Mouse (Mus musculus): ENCODE data around the gene St6galnac5. TPM values are rescaled to one million over a fixed set of nuclear protein-coding genes. Genes with fewer than 3 reads are reported as not detected.

Gene St6galnac5
- total and polyA plus RNA-seq, 3 experiments, result 0.04 TPM; not detected in 2

- Histone ChIP-seq H3K27ac (ENCODE audit: insufficient read depth, low read depth) (no peak overlapping the region), H3K27me3 (replicated peaks) (no peaks in the 10 kb centered on the region), H3K4me2 (ENCODE audit: insufficient read depth, low read depth, poor library complexity, severe bottlenecking) (no peak overlapping the region), H3K4me1 (ENCODE audit: control insufficient read depth in 1 of 2, insufficient read depth in 2 of 2) (no peaks in the 10 kb centered on the region), H3K36me3 (replicated peaks in 1 of 2; ENCODE audit: control insufficient read depth in 1 of 2, insufficient read depth in 1 of 2, low read length in 1 of 2) (peaks cover 25 to 50% of the 10 kb centered on the region in 2 experiments), H3K9ac (ENCODE audit: insufficient read depth, low read depth) (no peak overlapping the region), H3K4me3 (replicated peaks in 1 of 3; ENCODE audit: low read depth in 2 of 3, low read length in 2 of 3, poor library complexity in 1 of 3) (no peak overlapping the region), H3K9me3 (replicated peaks; ENCODE audit: low read length) (no peaks in the 10 kb centered on the region), H3K79me2 (replicated peaks; ENCODE audit: control insufficient read depth, extremely low read depth, insufficient read depth, poor library complexity, severe bottlenecking) (no peaks in the 10 kb centered on the region)
- DNase-seq (ENCODE audit: extremely low read depth), result peak; percentile 89
- TF ChIP-seq MAFK (IDR thresholded peaks at IDR 0.05; ENCODE audit: insufficient replicate concordance, low read length) (no peak), MEF2A (IDR thresholded peaks at IDR 0.05; ENCODE audit: borderline replicate concordance, low read depth, low read length) (peak; percentile 20; the same call in 1 of the 2 replicates), CHD2 (IDR thresholded peaks at IDR 0.05; ENCODE audit: low read length) (no peak), NELFE (IDR thresholded peaks at IDR 0.05; ENCODE audit: low read depth, low read length) (no peak; the same call in 1 of the 2 replicates), BHLHE40 (IDR thresholded peaks at IDR 0.05; ENCODE audit: low read depth, low read length) (no peak), CHD1 (IDR thresholded peaks at IDR 0.05; ENCODE audit: low read depth, low read length) (no peak), HCFC1 (IDR thresholded peaks at IDR 0.05; ENCODE audit: low read depth, low read length) (no peak), ETS1 (conservative IDR thresholded peaks at IDR 0.05; ENCODE audit: low read depth, low read length) (no peak), EP300 (IDR thresholded peaks at IDR 0.05; ENCODE audit: low read length) (no peak), JUN (IDR thresholded peaks at IDR 0.05; ENCODE audit: insufficient read depth, low read depth, low read length) (no peak), USF1 (IDR thresholded peaks at IDR 0.05; ENCODE audit: low read depth, low read length) (no peak), GABPA (IDR thresholded peaks at IDR 0.05; ENCODE audit: insufficient replicate concordance, low read depth, low read length) (no peak), IRF4 (IDR thresholded peaks at IDR 0.05; ENCODE audit: low read depth, low read length) (peak; percentile 91), MXI1 (IDR thresholded peaks at IDR 0.05; ENCODE audit: low read depth, low read length) (no peak), MYC (IDR thresholded peaks at IDR 0.05; ENCODE audit: low read depth, low read length) (no peak), TCF12 (IDR thresholded peaks at IDR 0.05; ENCODE audit: low read depth, low read length) (0 out of 2 replicates have a peak, but pooled peaks have one; percentile 19), NRF1 (IDR thresholded peaks at IDR 0.05; ENCODE audit: low read depth, low read length) (no peak), SIN3A (IDR thresholded peaks at IDR 0.05; ENCODE audit: low read length) (no peak), E2F4 (IDR thresholded peaks at IDR 0.05; ENCODE audit: insufficient replicate concordance, low read depth, low read length) (no peak), ZKSCAN1 (IDR thresholded peaks at IDR 0.05; ENCODE audit: borderline replicate concordance, low read depth, low read length) (no peak), ELF1 (IDR thresholded peaks at IDR 0.05; ENCODE audit: low read depth, low read length) (no peak), PAX5 (IDR thresholded peaks at IDR 0.05; ENCODE audit: low read length) (no peak), POLR2A (IDR thresholded peaks at IDR 0.05; ENCODE audit: low read depth, low read length) (no peak), POLR2AphosphoS2 (IDR thresholded peaks at IDR 0.05; ENCODE audit: low read depth, low read length) (no peak), ZC3H11A (IDR thresholded peaks at IDR 0.05; ENCODE audit: low read depth, low read length) (peak; percentile 69), SMC3 (IDR thresholded peaks at IDR 0.05; ENCODE audit: low read depth, low read length) (peak; percentile 87), KAT2A (IDR thresholded peaks at IDR 0.05; ENCODE audit: insufficient replicate concordance, low read length) (no peak), ZNF384 (IDR thresholded peaks at IDR 0.05; ENCODE audit: low read depth, low read length) (no peak), CTCF (conservative IDR thresholded peaks at IDR 0.05 in 1 of 2, IDR thresholded peaks at IDR 0.05 in 1 of 2; ENCODE audit: low read depth in 2 of 2, low read length in 2 of 2) (peak; percentile 84 to 94), ZMIZ1 (IDR thresholded peaks at IDR 0.05; ENCODE audit: low read depth, low read length) (no peak), USF2 (conservative IDR thresholded peaks at IDR 0.05; ENCODE audit: low read depth, low read length) (no peak), RAD21 (IDR thresholded peaks at IDR 0.05; ENCODE audit: low read depth, low read length) (peak; percentile 95), MAZ (IDR thresholded peaks at IDR 0.05; ENCODE audit: low read depth, low read length) (no peak), TBP (conservative IDR thresholded peaks at IDR 0.05; ENCODE audit: low read depth, low read length) (no peak), RCOR1 (conservative IDR thresholded peaks at IDR 0.05; ENCODE audit: low read depth, low read length) (no peak), UBTF (IDR thresholded peaks at IDR 0.05; ENCODE audit: low read depth, low read length) (no peak), MAX (IDR thresholded peaks at IDR 0.05; ENCODE audit: low read length) (no peak), JUND (conservative IDR thresholded peaks at IDR 0.05; ENCODE audit: low read depth, low read length) (no peak)
- in situ Hi-C loops (cut with MboI; ENCODE audit: low pct_ligation_motif_present, low pct_unique_long_range_greater_than_20kb, low sequenced_read_pairs), result loop anchor here (25.0 kb wide), 1 partner anchor 729 kb away; no protein-coding TSS in a partner anchor
- dilution Hi-C loops (cut with MboI; ENCODE audit: extremely low pct_ligation_motif_present, extremely low pct_unique_long_range_greater_than_20kb, low sequenced_read_pairs), result no loop called here
These were observed 198.3 kb downstream of the St6galnac5 start for GRCm38 (mm10) chr3:152783792-152784191.

Measured in CH12.LX (cell line).